Mouse (Mus musculus): ENCODE measurements around the gene Tstd1.

- TF ChIP-seq CTCF (IDR thresholded peaks at IDR 0.05; ENCODE audit: insufficient read depth, low read length) (no peak), POLR2A (IDR thresholded peaks at IDR 0.05; ENCODE audit: borderline replicate concordance, extremely low read depth, low read depth, low read length) (no peak)
These were observed at the start of gene Tstd1 for GRCm38 (mm10) chr1:171418660-171419059.

Data from lung, adult 2 months (tissue).